Mouse (Mus musculus): ENCODE results near the gene Samt1. TPM values are rescaled to one million over a fixed set of nuclear protein-coding genes. Genes with fewer than 3 reads are reported as not detected.

Samt1 gene
- 38.8 TPM for polyA plus RNA-seq (2014; fragmentation: Illumina TruSeq; extraction: RNeasy Lipid Tissue Mini Kit (QIAGEN cat#74804); ENCODE audit: low read depth, low replicate concordance)

DNA sequence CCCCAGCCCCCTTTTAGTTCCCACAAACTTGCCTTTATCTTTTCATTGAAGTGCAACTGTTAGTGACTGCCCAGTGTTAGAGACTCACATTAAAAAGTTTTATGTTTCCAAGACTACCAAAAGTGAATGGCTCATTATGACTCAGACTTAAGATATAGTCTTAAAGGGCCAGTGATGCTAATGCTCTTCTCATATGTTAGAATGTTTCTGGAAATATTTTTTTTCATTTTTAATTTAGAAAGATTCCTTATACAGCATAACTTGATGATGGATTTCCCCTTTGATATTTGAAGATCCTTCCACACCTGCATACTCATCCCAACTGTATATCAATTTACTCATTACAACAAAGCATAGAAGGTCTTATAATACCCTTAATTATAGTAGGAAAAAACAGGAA lies at the start of gene Samt1:
Samt1 (minus strand) TSS at position 101 of the 400 bp plus-strand sequence.

GRCm38 (mm10) chrX:154054939-154055338 lies 42.5 kb upstream of the Samt1 start, which contains the start of gene Gm10057:
Gene Gm10057 (minus strand): TSS chrX:154055039.

GRCm38 (mm10) chrX:154033727-154034126 lies 21.3 kb upstream of the Samt1 start, which contains the start of gene 4921511M17Rik:
Gene 4921511M17Rik (minus strand): TSS chrX:154033827.

Other genes with a start within 250 kb of the Samt1 start
- 1.6 TPM for gene Spin2c, start 180.4 kb downstream of the Samt1 start, polyA plus RNA-seq (2014; fragmentation: Illumina TruSeq; extraction: RNeasy Lipid Tissue Mini Kit (QIAGEN cat#74804); ENCODE audit: low read depth, low replicate concordance)
- 38.8 TPM for gene 4921511M17Rik, start 21.2 kb upstream of the Samt1 start, polyA plus RNA-seq (2014; fragmentation: Illumina TruSeq; extraction: RNeasy Lipid Tissue Mini Kit (QIAGEN cat#74804); ENCODE audit: low read depth, low replicate concordance)
- gene Gm10057, start 42.4 kb upstream of the Samt1 start, polyA plus RNA-seq (2014; fragmentation: Illumina TruSeq; extraction: RNeasy Lipid Tissue Mini Kit (QIAGEN cat#74804); ENCODE audit: low read depth, low replicate concordance) = 59.1 TPM
- 3.8 TPM for gene Gm15140, start 108.0 kb upstream of the Samt1 start, polyA plus RNA-seq (2014; fragmentation: Illumina TruSeq; extraction: RNeasy Lipid Tissue Mini Kit (QIAGEN cat#74804); ENCODE audit: low read depth, low replicate concordance)

Data from testis, adult 10 weeks (tissue).